Mouse (Mus musculus) thymus, postnatal 36 days (tissue): Measurements from ENCODE around the gene Defb35.
"Not testable (repeated sequence)": the region's sequence is repeated elsewhere in the genome, so short reads cannot be mapped to it uniquely, and the experiment has no call there.

Experiments used
- DNase-seq, 2 experiments: peaks; one replicate each; pipeline ENCODE4 v3.0.0; 2022; ENCODE audit warnings: mixed read lengths in 2 of 2

Gene Defb35

GRCm38 (mm10) chr8:21938052-21938451, at the start of gene Defb35:
TSS of gene Defb35 (plus strand) at chr8:21938352.
- DNase-seq: not testable (repeated sequence)

DNA sequence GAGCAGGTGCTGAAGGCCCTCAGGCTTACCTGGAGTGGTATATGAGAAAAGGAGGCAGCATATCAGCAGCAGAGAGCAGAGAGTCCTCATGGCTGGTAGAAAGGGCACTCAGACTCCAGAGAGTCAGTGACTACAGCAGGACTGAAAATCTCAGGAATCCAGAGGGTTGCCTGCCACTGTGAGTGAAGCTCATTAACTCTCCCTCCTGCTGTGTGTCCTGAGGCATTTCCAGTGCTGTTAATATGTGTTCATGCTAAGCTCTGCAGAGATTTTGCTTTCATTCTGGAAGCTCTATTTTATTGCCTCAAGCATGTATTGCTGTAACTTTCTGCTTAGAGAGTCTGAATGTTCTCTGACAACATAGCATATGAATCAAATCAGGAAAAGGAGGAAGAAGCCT, 31.9 kb upstream of the Defb35 start, which contains the start of gene Defb11:
Gene Defb11, minus strand, starts transcription at position 123 of the 400 bp plus-strand sequence.
- DNase-seq: not testable (repeated sequence)

DNA sequence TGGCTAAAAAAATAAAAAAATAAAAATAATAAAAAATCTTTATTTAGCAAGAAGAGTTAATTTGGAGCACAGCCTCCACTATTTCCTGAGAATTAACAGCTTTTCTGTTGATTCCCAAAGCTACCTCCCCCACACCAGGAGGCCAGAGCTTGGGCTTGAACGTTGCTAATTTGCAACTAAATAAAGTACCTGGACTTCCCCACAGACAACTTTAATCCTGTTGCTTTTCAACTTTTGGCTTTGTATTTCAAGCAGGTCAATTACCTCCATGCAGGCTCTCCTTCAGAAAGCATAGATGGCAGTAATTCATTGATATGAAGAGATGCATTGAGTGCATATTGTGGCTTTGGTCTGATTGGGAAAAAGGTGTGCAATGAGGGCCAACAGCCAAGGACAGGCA, 26.2 kb upstream of the Defb35 start:
- no peak for DNase-seq

- no peak for DNase-seq
Measured at GRCm38 (mm10) chr8:21912554-21912953, 25.6 kb upstream of the Defb35 start.

DNA sequence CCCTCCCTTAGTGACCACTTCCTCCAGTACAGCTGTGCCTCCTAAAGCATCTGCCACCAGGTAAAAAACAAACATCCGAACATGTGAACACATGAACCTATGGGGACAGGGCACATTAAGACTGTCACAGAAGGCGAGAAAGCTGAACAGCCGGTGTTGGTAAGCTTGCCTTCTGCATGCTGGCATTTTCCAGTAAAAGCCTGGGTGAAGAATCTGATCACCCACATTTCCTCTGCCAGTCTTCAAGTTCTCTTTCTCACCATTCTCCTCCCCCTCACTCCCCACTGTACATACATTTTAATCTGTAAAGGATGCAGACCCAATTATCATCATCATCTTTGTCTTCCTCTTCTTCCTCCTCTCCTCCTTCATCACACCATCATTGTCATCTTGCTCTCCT, 22.5 kb upstream of the Defb35 start:
- no peak for DNase-seq

- not testable (repeated sequence) for DNase-seq
Measured at GRCm38 (mm10) chr8:21930754-21931153, 7.4 kb upstream of the Defb35 start.

DNA sequence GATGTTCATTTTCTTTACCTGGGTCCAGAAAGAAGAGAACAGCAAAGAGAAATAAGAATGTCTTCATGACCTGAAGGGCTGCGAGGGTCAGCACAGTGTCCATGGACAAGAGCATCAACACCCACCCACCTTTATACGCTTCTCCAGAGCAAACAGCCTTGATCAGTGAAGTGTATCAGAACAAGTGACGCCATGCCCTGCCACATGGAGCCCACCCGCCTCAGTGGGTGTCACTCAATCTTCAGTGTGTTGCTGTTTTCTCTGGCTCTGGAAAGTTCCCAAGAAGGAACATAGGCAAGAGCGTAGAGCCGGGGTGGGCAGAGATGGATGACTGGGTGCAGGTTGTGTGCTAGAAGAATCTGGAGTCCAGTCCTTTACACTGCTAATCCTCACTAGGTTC, 5.5 kb upstream of the Defb35 start, which contains the start of gene Defb15:
Gene Defb15, minus strand, starts transcription at position 101 of the 400 bp plus-strand sequence.
- no peak for DNase-seq

DNA sequence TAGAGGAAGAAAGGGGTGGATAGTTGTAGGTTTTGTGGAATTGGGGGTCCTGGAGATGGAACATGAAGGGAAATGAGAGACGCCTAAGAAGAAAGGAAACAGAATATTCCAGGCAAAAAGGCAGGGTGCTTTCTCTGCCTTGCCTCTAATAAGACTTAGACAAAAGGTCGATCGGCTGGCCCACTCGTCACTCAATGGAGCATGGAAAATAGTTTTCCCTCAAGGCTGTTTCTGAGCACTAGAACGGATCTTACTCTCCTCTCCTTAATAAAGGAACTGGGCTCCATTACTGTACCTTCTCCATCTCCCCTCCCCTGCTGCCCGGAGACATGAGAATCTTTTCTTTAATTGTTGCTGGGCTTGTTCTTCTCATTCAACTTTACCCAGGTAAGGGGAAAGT, 8.3 kb downstream of the Defb35 start, which contains the start of gene Defb13:
Gene Defb13, plus strand, starts transcription at position 301 of the 400 bp plus-strand sequence.
- no peak for DNase-seq

DNA sequence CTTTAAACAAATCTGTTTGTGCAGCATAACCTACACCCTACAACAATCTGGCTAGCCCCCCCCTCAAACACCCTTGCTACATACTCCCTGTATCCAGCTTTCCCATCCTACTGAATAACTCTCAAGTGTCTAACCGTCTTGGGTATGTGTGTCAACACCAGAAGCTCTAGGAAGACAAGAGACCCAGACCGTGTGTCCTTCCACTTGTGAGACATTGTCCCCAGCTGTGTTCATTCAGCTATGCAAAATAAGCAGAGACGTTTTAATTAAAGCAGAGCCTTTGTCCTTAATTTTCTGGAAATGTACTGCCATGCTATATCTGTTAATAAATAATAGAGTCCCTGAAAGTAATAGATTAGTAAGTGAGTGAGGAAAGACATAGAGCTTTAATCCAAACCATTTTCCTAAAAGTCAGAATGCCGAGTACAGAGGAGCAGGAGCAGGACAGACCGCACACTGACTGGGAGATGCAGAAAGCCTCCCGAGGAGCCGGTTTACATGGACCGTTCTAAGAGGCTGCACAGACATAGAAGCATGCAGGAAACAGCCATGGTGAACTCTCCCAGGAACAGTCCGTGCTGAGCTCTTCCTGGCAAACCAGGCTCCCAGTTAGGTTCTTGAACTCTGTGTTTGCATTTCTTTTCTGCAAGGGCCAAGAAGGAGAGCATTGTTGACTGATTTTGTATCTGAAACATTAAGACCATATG, 9.3 kb downstream of the Defb35 start:
- no peak for DNase-seq

DNA sequence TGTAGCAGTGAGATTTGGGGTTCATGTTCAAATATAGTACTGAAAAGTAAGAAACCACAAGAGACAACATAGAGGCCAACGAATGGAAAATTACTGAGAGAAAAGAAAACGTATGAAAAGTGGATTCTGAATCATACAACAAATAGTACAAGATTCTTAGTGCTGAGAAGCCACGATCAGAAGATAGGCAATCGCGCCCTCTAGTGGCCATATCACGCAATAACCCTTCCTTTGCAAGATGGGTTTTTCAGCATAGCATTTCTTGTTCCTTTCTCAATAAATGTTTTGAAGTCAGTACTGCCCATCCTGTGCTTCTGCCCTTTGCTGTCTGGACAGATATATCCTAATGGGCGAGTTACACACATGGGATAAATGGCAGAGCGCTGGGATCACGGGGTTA, 17.2 kb downstream of the Defb35 start:
- DNase-seq: peak; percentile 3 to 16

DNA sequence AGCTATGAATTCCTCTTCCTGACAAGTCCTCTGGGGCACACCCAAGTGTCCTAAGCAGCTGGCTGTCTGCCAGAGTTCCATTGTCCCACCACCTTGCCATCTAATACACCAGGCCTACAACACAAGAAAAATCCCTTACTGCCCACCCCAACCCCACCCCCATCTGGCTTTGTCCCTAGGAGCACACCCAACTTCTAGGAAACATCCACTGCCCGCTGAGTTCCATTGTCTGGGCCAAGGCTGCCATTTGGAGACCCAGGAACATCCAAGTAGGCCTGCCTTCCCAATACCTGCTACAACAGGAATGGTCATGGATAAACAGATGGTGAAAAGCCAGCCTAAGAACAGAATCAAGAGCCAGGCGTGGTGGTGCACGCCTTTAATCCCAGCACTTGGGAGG, 18.2 kb downstream of the Defb35 start:
- DNase-seq: no peak

GRCm38 (mm10) chr8:21958414-21958813, 20.3 kb downstream of the Defb35 start, which contains the start of gene Fam90a1a:
TSS of gene Fam90a1a (plus strand) at chr8:21958714.
- no peak for DNase-seq

DNA sequence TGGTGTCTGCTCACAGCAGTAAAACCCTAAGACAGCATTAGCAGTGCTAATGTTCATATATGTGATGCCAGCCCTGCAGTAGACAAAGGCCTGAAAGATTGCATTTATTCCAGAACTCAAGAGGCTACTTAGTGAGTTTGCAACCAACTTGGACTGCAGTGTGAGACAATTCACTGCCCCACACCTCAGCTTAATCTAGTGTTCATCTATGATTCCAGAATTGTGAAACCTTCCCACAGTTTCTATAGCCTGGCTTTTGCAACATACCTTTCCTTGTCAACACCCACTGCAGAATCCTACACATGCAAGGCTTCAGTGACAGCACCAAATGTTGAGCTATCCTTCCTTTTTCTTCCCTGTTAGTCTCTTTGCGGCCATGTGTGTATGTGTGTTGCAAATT, 28.5 kb downstream of the Defb35 start:
- DNase-seq: no peak

DNA sequence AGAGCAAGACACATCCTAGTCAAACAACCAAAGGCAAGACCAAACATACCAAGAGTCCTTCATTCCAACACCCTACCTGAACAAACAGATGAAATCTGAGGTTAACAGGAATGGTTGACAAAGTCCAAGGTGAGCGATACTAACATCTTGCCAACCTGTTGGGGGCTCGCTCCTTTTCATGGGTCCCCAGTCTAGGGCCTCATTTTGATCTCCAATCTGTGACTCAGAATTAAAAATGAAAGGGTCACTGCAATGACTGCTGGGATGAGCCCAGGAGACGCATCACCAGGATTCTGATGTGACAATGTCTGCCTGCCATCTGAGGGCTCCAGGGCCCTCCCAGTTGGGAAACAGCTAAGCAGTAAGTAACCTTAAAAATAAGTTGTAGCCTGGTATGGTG, 31.3 kb downstream of the Defb35 start, which contains the start of gene Ccdc70:
Gene Ccdc70, plus strand, starts transcription at position 301 of the 400 bp plus-strand sequence.
- DNase-seq: no peak

- no peak for DNase-seq
Measured at GRCm38 (mm10) chr8:21978193-21978592, 40.0 kb downstream of the Defb35 start.

GRCm38 (mm10) chr8:21981664-21982337, 43.6 kb downstream of the Defb35 start:
- DNase-seq: no peak
